Mouse (Mus musculus): ENCODE results near the gene Nudt4.

DNA sequence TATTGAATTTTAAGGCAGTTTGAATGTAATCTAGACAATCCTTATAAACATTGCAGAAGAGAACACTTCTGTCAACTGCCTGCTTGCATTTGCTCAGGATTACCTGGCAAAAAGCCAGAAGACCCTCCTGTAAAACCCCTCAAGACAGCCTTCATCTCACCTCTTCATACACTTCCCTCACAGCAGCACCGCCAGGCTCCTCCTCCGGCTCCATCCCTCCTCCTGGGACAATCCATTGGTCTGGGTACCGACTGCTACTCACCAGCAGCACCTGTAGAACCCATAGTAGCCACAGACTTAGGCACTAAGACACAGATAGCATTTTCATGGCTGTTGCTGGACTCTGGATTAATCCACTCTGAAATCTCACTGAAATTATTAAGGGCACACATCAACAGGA, 11.6 kb downstream of the Nudt4 start:
- TF ChIP-seq POLR2A (IDR thresholded peaks at IDR 0.05; ENCODE audit: borderline replicate concordance, extremely low read depth, insufficient read depth, insufficient read length, poor library complexity, severe bottlenecking) (no peak), CTCF (IDR thresholded peaks at IDR 0.05; ENCODE audit: borderline replicate concordance, extremely low read depth, insufficient read depth, insufficient read length) (no peak)
